In the genomic region with DNA sequence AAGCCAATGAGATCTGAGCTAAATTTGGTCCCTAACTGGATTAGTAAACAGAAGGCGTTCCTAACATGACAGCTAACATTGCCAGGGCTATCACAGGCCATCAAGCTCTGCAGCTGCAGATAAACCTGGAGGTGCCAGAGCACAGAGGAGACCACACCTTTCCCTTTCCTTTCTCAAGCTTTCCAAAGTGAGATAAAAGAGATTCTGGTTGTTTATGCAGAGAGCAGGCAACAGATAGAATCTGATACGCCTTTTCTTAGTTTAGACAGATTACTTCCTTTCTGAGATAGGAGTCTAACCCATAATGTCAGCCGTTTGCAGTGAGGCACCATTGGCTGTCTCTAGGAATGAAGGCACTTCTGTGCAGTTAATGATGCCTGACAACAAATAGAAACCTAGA, we compare ENCODE assay signal across 19 mouse cellular contexts.
DNase-seq lines count a peak whose midpoint lies in the region; ATAC-seq and TF ChIP-seq lines count a peak whose summit lies in the region.
"Had no signal": no experiment of that assay in that cellular context is flagged by ENCODE, and none has a peak within 500 bp of the region (broad histone marks: within the 10 kb centered on the region; RNA-seq: fewer than 3 reads in every experiment).

No protein-coding gene starts in this region.

- intact Hi-C loops in heart, postnatal 14 days (cut with DNase I) = no loop called here

- 29% methylated on average over 3 of the region's 3 CpGs for WGBS in kidney, postnatal 0 days
- WGBS in kidney, embryonic 16.5 days = 44% methylated on average over 3 of the region's 3 CpGs

- no peak for ATAC-seq in kidney, postnatal 0 days (replicated peaks; ENCODE audit: low FRiP score, low read depth)
- no peak for ATAC-seq in kidney, embryonic 16.5 days (ENCODE audit: low FRiP score, low TSS enrichment)
- ATAC-seq in common myeloid progenitor, adult 5-6 weeks (replicated peaks; ENCODE audit: low read depth, poor library complexity, severe bottlenecking) = 0 out of 2 replicates have a peak, but pooled peaks have one; percentile 29
- peak; percentile 80 for ATAC-seq in megakaryocyte progenitor cell, adult 5-6 weeks (replicated peaks; ENCODE audit: poor library complexity)
- ATAC-seq: forebrain, embryonic 15.5 days; hindbrain, embryonic 16.5 days had no signal

- no peaks in the 10 kb centered on the region for H3K36me3 ChIP-seq in kidney, postnatal 0 days (ENCODE audit: insufficient read depth, low read length)
- no peaks in the 10 kb centered on the region for H3K36me3 ChIP-seq in kidney, embryonic 16.5 days (ENCODE audit: insufficient read depth, low read length)
- H3K36me3 ChIP-seq: forebrain, embryonic 15.5 days; lung, embryonic 15.5 days; midbrain, embryonic 10.5 days; neural tube, embryonic 13.5 days had no signal

- no peaks in the 10 kb centered on the region for H3K9me3 ChIP-seq in kidney, postnatal 0 days (replicated peaks; ENCODE audit: low read length)
- H3K9me3 ChIP-seq in kidney, embryonic 16.5 days (ENCODE audit: low read length) = no peaks in the 10 kb centered on the region
- H3K9me3 ChIP-seq: forebrain, embryonic 15.5 days; lung, embryonic 15.5 days; midbrain, embryonic 10.5 days; neural tube, embryonic 13.5 days had no signal

- no peak overlapping the region for H3K27ac ChIP-seq in kidney, postnatal 0 days
- no peak overlapping the region for H3K27ac ChIP-seq in kidney, embryonic 16.5 days (ENCODE audit: low read length)
- H3K27ac ChIP-seq: forebrain, embryonic 15.5 days; lung, embryonic 15.5 days; midbrain, embryonic 10.5 days; neural tube, embryonic 13.5 days; stomach, postnatal 0 days had no signal

- H3K4me3 ChIP-seq in kidney, postnatal 0 days (replicated peaks; ENCODE audit: low read depth, low read length) = no peak overlapping the region
- no peak overlapping the region for H3K4me3 ChIP-seq in kidney, embryonic 16.5 days (ENCODE audit: low read length)
- H3K4me3 ChIP-seq: erythroblast, embryonic 14.5 days; forebrain, embryonic 15.5 days; lung, embryonic 15.5 days; midbrain, embryonic 10.5 days; neural tube, embryonic 13.5 days had no signal

- H3K27me3 ChIP-seq in kidney, postnatal 0 days (ENCODE audit: insufficient read depth, low read length) = no peaks in the 10 kb centered on the region
- H3K27me3 ChIP-seq in kidney, embryonic 16.5 days (ENCODE audit: insufficient read depth, low read length) = no peaks in the 10 kb centered on the region
- H3K27me3 ChIP-seq: forebrain, embryonic 15.5 days; lung, embryonic 15.5 days; neural tube, embryonic 13.5 days had no signal

- no peaks in the 10 kb centered on the region for H3K4me1 ChIP-seq in kidney, postnatal 0 days (replicated peaks; ENCODE audit: insufficient read depth, low read length)
- no peaks in the 10 kb centered on the region for H3K4me1 ChIP-seq in kidney, embryonic 16.5 days (ENCODE audit: insufficient read depth, low read length)
- H3K4me1 ChIP-seq: forebrain, embryonic 15.5 days; lung, embryonic 15.5 days; midbrain, embryonic 10.5 days; neural tube, embryonic 13.5 days had no signal

- no peak overlapping the region for H3K9ac ChIP-seq in kidney, postnatal 0 days (ENCODE audit: low read depth, low read length)
- no peak overlapping the region for H3K9ac ChIP-seq in kidney, embryonic 16.5 days (replicated peaks; ENCODE audit: low read length)
- H3K9ac ChIP-seq: forebrain, embryonic 15.5 days; lung, embryonic 15.5 days; neural tube, embryonic 13.5 days had no signal

- peak; percentile 95 for DNase-seq in heart, adult 11 months
- DNase-seq in heart, postnatal 14 days = no peak
- peak; percentile 14 for DNase-seq in kidney, postnatal 0 days (ENCODE audit: low spot score)
- no peak for DNase-seq in cerebellum, adult 9-11 months
- no peak for DNase-seq in right cerebral cortex, postnatal 4 days
- DNase-seq: adrenal gland, postnatal 10 days; cerebellum, adult 18-20 months; heart, postnatal 36 days; thymus, postnatal 14 days had no signal

- H3K4me2 ChIP-seq in kidney, postnatal 0 days (ENCODE audit: low read length) = no peak overlapping the region
- no peak overlapping the region for H3K4me2 ChIP-seq in kidney, embryonic 16.5 days (replicated peaks; ENCODE audit: low read depth, low read length)
- H3K4me2 ChIP-seq: forebrain, embryonic 15.5 days; lung, embryonic 15.5 days; neural tube, embryonic 13.5 days had no signal

- no peak for TF ChIP-seq CTCF in kidney, postnatal 0 days (IDR thresholded peaks at IDR 0.05; ENCODE audit: low read depth)

Comparison
In these comparisons a context has a peak if more than half of its experiments do, and no peak if none do; other contexts are left out.
1. DNase-seq: peak in heart, adult 11 months (single experiment) and kidney, postnatal 0 days (single experiment); none in heart, postnatal 14 days (0 of 2), cerebellum, adult 9-11 months (single experiment) and right cerebral cortex, postnatal 4 days (single experiment).
2. ATAC-seq: peak in common myeloid progenitor, adult 5-6 weeks (single experiment) and megakaryocyte progenitor cell, adult 5-6 weeks (single experiment); none in kidney, postnatal 0 days (single experiment) and kidney, embryonic 16.5 days (single experiment).